Mouse (Mus musculus) liver, embryonic 14.5 days (tissue): ENCODE data around the gene Kcnmb1.

Experiments
- CTCF ChIP-seq: IDR thresholded peaks from 2 replicates; pipeline ENCODE4 v1.5.1; 2016; ENCODE audit warnings: antibody characterized with exemption, low read depth, control low read depth
- EP300 ChIP-seq: IDR thresholded peaks from 2 replicates; pipeline ENCODE4 v1.6.1; 2016; ENCODE audit warnings: antibody characterized with exemption, low read depth

DNA sequence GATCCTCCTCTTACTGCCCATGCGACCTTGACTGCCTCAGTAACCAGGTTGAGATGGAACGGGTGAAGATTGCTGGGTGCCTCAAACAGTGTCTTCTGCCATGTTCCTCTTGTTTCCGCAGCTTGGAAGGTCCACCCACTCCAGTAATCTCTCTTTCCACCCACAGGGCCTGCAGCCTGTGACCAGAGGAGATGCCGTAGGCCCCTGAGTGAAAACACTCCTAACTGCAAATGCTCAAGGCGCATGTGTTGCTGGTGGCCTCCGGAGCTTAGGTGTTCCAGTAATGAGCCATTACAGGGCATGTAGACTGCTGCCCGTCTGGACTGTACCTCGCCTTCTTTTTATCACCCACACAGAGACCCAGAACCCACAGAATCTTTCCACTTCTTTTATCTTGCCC, 25.2 kb upstream of the Kcnmb1 start:
- TF ChIP-seq EP300 (no peak), CTCF (no peak)
